Mouse (Mus musculus) urinary bladder, postnatal 36 days (tissue): ENCODE data around the gene Chst11.

Experiments used
- DNase-seq, 2 experiments: peaks; one replicate each; pipeline ENCODE4 v3.0.0; 2022; ENCODE audit warnings: low spot score in 2 of 2, mixed read lengths in 1 of 2

The Chst11 gene

GRCm38 (mm10) chr10:83076816-83077215 is 91.5 kb downstream of the Chst11 start:
- DNase-seq, result no peak

DNA sequence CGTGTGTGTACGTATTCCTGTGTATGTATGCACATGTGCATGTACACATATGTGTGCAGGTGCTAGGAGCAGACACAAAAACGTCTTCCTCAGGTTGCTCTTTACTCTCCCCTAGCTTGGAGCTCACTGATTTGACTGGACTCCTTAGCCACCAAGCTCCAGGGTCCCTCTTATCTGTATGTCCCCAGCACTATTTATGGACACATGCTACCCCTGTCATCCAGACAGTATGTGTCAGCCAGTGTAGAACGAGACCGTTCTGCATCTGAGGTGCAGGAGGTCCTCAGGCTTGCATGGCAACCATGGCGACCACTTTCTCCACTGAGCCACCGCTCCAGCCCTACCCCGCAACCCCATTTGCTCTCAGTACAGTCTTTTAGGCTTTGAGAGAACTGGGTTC is 93.4 kb downstream of the Chst11 start:
- DNase-seq, result no peak

- no peak for DNase-seq
These were observed 94.5 kb downstream of the Chst11 start for GRCm38 (mm10) chr10:83079755-83080154.

DNA sequence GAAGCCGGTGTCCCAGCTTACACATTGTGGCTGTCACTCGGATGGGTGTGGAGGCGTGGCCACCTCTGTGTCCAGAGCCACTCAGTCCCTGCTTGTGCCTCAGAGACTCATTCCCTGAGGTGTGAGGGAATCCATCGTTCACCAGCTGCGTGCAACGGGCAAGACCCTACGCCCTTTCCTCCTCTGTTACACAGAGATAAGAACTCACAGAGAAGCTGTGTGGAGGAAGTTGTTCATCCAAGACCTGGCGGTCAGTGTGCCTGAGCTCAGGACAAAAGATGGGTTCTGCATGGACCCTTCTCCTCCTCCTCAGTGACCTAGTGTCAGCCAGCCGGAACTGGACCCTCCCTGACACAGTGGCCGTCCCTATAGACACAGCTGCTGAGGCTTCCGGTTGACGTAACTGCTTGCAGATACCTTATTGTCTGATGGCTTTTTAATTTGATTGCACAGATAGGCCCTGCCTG is 95.0 kb downstream of the Chst11 start:
- DNase-seq, result no peak

GRCm38 (mm10) chr10:83080930-83081329 is 95.6 kb downstream of the Chst11 start:
- DNase-seq, result no peak

GRCm38 (mm10) chr10:83083946-83084345 is 98.6 kb downstream of the Chst11 start:
- no peak for DNase-seq

DNA sequence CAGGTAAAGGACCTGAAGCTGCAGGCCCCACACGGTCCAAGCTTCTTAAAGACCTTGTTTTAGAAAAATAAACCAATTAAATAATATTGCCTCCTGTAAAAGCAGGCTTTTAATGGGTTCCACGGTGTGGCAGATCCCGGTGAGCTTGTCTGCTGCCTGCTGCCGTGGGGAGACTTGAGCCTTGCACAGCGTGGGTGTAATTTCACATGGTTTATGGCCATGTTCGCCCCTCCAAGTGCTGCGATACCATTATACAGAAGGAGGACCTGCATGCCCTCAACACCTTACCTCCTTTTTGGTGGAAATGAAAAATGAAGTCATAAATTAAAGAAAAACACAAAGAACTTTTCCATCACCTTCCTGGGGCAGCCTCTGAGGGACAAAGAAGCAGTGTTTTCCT is 103.0 kb downstream of the Chst11 start:
- DNase-seq, result no peak

DNA sequence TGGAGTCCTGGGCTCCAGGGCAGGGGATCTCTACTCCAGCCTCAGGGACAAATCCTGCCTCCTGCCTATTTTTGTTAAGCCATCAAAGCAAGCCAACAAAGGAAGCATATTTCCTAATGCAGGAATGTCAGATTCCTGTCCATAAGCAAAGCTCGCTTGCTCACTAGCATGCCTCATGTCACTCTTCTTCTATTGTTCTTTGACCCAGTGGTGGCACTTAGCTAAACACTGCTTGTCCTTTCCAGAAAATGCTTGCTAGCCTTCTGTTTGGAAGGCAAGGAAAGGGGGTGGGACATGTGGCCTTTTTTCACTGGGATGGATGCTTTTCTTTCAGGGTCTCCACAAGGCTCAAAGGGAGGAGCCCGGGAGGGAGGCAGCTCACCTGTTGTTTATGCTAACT is 103.5 kb downstream of the Chst11 start:
- no peak for DNase-seq

DNA sequence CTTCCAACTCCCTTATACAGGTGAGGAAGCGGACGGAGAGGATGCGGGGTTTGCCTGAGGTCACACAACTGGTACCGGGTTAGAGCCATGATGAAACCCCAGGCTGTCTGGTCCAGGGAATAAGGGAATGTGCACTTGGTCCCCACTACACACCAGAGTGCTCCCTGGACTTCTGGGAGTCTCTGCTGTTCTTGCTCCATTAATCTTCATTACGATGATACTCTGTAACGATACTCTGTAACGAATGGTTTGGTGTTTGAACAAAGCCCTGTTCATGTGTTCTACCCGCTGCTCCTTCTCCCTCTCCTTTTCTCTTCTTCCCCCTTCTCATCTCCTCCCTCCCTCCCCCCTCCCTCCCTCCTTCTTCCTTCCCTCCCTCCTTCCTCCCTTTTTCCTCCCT is 104.9 kb downstream of the Chst11 start:
- DNase-seq, result no peak

GRCm38 (mm10) chr10:83093705-83094104 is 108.4 kb downstream of the Chst11 start:
- no peak for DNase-seq

GRCm38 (mm10) chr10:83094248-83094647 is 109.0 kb downstream of the Chst11 start:
- no peak for DNase-seq

DNA sequence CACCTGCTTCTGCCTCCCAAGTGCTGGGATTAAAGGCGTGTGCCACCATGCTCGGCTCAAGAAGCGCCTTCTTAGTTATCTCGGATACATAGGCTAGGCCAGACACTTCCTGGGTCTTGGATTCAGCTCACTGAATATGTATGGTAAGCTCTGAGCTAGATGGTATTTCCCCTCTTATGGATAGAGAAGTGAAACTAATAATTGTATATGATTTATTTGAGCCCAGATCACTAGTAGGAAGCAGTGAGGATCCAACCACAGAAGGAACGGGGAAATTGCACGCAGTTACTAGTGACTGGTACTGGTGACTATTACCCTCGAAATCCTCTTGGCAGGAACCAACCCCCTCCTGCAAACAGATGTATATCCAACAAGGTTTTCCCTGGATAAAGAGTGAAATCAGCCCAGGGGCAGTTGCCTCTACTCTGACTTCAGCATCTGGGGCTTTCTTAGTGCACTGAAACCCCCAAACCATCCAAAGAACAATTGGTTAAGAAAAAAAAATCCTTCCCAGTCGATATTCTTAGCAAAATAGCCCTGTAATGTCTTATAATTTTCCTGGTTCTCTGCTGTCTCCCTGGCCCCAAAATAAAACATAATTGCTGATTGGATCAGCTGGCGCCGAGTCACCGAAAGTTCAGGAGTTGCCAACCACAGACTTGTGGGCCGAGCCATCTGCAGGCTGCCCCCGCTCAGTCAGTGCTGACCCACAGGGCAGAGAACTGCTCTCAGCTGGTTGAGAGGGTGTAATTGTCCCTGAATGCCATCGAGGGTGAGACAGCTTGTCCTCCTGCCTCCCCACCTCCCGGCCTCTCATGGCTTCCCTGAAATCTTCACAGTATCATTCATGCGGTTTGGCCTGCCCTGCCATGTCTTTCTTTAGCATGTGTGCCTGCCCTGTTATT is 109.8 kb downstream of the Chst11 start:
- DNase-seq, result no peak

DNA sequence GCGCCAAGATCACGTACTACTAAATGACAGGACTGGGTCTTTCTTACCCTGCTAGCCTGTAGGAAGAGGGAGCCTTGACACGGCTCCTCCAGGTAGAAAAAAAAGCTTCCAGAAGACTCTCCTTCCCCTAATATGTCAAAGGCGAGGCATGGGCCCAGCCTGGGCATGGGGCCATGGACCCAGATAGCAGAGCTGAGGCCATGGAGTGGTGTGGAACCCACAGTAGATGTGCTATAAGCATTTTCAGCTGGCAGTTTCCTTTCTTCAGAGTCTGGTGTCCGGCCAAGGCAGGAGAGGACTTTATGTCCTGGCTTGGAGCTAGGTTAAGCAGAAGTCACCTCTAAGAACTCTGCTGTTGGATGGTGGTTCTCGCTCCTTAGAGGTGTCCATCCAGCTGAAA is 111.0 kb downstream of the Chst11 start:
- DNase-seq, result no peak

GRCm38 (mm10) chr10:83098940-83099339 is 113.6 kb downstream of the Chst11 start:
- DNase-seq, result peak in 1 of 2 experiments; percentile 38

- no peak for DNase-seq
These were observed 114.4 kb downstream of the Chst11 start for GRCm38 (mm10) chr10:83099669-83100068.

DNA sequence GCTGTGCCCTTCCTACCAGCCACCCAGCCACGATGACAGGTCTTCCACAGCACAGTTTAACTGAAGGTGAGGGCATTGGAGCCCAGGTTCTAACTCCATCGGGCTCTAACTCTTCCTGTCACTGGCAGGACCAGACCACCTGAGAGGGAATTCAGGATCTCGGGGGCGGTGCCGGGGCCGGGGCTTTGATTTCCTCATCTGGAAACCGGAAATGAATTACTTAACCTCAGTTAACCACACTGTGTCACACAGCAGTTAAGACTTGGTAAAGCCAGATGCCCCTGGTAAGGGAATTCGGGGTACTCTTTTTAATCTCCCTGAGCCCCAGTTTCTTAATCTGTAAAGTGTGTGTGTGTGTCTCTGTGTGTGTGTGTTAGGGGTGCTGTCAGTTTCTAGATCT is 115.6 kb downstream of the Chst11 start:
- no peak for DNase-seq

DNA sequence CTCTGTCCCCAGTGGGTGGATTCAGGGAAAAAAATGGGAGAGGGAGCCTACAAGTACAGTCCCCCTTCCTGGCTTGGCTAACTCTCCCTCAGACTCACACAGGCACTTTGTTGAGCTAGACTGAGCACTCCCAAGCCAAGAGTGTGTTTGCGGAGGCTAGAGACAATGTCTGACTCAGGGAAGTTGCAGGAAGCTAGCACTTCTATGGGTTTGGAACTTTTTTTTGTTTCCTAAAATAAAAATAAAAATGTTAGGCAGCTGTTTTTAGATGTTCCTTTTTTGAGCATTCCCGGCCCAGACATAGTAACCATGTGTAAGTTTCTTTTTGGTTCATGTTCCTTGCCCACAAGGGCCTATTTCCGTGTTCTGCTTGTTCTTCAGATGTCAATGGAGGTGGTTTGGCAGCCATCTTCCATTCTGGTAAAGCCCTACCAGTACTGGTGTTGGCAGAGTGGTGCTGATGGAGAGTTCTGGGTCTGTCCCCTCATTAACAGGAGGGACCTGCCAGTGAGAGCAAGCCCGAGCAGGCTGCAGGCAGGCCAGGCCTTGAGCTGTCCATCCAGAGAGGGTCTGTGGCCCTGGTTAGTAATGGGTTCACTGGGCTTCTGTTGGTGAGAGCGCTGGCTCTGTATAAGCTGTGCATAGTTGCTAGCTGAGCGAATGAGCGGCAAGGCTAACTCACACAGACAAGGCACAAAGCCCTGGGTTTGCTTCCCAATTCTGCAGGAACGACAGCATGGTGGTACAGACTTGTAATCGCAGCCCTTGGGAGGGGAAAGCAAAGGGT is 116.3 kb downstream of the Chst11 start:
- DNase-seq, result no peak

DNA sequence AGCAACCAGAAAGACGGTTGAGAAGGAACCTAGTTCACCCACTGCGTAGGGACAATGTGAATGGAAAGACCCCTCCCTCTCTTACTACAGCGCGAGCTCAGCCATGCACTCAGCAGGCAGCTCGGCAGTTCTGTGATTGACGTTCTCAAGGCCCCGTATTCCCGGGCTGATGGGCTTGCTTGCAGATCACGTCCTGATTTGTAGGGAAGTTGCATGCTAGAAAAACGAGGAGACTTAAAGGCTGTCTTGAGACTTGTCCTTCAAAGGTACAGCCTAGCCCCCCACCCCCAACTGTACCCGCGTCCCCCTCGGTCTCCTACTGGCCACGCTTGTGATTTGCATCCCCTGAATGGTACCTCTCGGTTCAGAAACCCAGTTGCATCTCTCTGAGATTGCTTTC is 117.4 kb downstream of the Chst11 start:
- no peak for DNase-seq

DNA sequence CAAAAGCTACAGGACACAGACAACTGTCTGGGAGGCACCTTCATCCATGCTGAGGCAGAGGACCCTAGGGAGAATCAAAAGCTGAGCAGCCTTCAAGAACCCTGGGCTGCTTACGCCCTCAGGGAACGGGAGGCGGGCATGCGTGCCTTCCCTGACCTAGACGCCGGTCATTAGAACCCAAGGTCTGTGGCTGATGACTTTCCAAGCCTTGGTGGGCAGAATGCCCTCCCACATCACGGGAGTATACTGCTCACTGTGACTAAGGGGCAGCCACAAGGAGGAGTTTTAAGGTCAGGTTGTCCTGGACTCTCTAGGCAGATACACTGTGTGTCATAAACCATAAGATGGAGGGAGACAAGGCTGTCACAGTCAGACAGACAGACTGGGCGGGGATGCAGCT is 118.9 kb downstream of the Chst11 start:
- DNase-seq, result no peak

GRCm38 (mm10) chr10:83106152-83106746 is 121.0 kb downstream of the Chst11 start:
- DNase-seq, result no peak

- DNase-seq, result no peak
These were observed 122.1 kb downstream of the Chst11 start for GRCm38 (mm10) chr10:83107385-83107784.
